Mouse (Mus musculus) C2C12 (cell line): ENCODE results near the gene Hsd3b7.

ENCODE experiments used
- CEBPB ChIP-seq: IDR thresholded peaks from one replicate; pipeline ENCODE4 v1.6.1; 2011; ENCODE audit warnings: low read depth, mild to moderate bottlenecking, control low read depth, moderate library complexity
- CTCF ChIP-seq: IDR thresholded peaks from one replicate; pipeline ENCODE4 v1.5.1; 2011; ENCODE audit not compliant: control insufficient read depth, insufficient read depth, insufficient read length
- FOSL1 ChIP-seq: IDR thresholded peaks from one replicate; pipeline ENCODE4 v1.8.0; 2011; ENCODE audit warnings: mild to moderate bottlenecking, low read length; ENCODE audit not compliant: poor library complexity, insufficient read depth, severe bottlenecking
- MAX ChIP-seq: IDR thresholded peaks from one replicate; pipeline ENCODE4 v1.6.1; 2011; ENCODE audit warnings: mild to moderate bottlenecking, control low read depth
- MYOD1 ChIP-seq: IDR thresholded peaks from one replicate; pipeline ENCODE4 v1.6.1; 2011; ENCODE audit warnings: low read depth; ENCODE audit not compliant: control insufficient read depth, insufficient read length
- MYOG ChIP-seq: IDR thresholded peaks from one replicate; pipeline ENCODE4 v1.6.1; 2011; ENCODE audit not compliant: control insufficient read depth, insufficient read length; ENCODE audit errors: extremely low read depth
- USF1 ChIP-seq: IDR thresholded peaks from one replicate; pipeline ENCODE4 v1.6.1; 2011; ENCODE audit warnings: low read depth, mild to moderate bottlenecking, control low read depth, moderate library complexity

DNA sequence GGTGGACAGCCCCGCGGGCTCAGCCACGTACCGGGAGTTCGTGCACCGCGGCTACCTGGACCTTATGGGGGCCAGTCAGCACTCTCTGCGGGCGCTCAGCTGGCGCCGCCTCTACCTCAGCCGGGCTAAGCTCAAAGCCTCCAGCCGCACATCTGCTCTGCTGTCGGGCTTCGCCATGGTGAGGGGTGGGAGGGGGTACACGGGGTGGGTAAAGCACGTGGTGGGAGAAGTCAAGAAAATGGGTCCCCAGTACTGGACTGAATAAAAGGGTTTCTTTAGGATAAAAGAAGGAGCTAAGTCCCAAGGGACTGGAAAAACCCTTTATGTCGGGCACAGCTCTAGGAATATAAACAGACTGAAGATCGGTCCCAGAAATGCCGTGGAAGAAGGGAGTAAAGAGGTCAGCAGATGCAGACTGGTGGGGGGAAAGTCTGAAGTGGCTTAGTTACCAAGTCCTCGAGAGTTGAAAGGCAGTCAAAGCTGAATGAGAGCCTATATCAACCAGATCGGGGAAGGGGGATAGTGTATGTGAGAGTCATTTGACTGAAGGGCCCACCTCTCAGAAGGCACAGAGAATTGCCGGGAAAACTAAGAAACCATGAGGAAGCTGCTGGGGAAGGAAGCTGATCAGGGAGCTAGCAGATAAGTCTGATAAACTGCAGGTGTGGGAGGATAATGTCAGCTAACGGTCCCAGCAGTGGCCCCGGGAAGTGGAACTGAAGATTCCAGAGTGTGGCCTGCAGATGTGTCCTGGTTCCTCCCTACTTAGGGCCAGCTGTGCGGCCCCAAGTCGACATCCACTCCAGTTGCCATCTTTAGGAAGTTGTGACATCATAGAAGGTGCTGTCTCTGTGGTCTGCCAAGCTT, 30.1 kb upstream of the Hsd3b7 start:
- TF ChIP-seq CTCF: no peak
- no peak for TF ChIP-seq MYOD1
- TF ChIP-seq MYOG: no peak
- no peak for TF ChIP-seq USF1
- TF ChIP-seq MAX: no peak
- no peak for TF ChIP-seq FOSL1
- no peak for TF ChIP-seq CEBPB
